ENCODE assay signal across 12 mouse cellular contexts in the genomic region with DNA sequence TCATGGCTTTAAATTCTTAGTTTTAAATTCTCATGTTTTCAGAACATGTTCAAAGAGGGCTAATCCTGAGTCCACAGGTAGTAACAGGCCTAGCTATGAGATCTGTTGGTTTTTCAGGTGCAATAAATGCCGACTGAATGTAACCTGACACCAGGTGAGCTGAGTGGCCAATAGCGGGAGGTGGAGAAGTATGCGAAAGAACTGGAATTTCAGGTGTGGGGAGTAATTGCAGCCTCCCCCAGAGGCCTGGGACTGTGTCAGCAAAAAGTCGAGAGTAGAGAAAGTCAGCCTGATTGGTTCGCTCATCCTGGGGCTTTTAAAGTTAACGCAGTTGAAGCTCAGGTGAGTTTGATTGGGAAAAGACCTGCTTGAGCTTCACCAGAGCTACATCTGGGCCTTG. TPM values are rescaled to one million over a fixed set of nuclear protein-coding genes. Genes with fewer than 3 reads are reported as not detected.
DNase-seq lines count a peak whose midpoint lies in the region; ATAC-seq and TF ChIP-seq lines count a peak whose summit lies in the region.
"Had no signal": no experiment of that assay in that cellular context is flagged by ENCODE, and none has a peak within 500 bp of the region (broad histone marks: within the 10 kb centered on the region; RNA-seq: fewer than 3 reads in every experiment).

No protein-coding gene starts in this region.

- peaks cover 10% of the 10 kb centered on the region for H3K4me1 ChIP-seq in lung, adult 2 months (ENCODE audit: control insufficient read depth, insufficient read depth, low read length)
- H3K4me1 ChIP-seq in intestine, embryonic 14.5 days (replicated peaks; ENCODE audit: control insufficient read depth, insufficient read depth, low read length), result 0 out of 2 replicates have a peak, but pooled peaks cover 3% of the 10 kb centered on the region
- H3K4me1 ChIP-seq in stomach, embryonic 14.5 days (ENCODE audit: control insufficient read depth, insufficient read depth, low read length), result peaks cover 8% of the 10 kb centered on the region

- H3K27ac ChIP-seq in intestine, embryonic 14.5 days (ENCODE audit: low read depth), result no peak overlapping the region
- H3K27ac ChIP-seq in stomach, embryonic 14.5 days (ENCODE audit: low read length), result peak overlapping the region; percentile 69; the same call in 1 of the 2 replicates
- H3K27ac ChIP-seq: heart, embryonic 15.5 days; macrophage had no signal

- 0 out of 2 replicates have a peak overlapping the region, but pooled peaks have one; percentile 12 for H3K4me2 ChIP-seq in intestine, embryonic 14.5 days (ENCODE audit: low read length)
- no peak overlapping the region for H3K4me2 ChIP-seq in stomach, embryonic 14.5 days (replicated peaks; ENCODE audit: low read depth, low read length)
- H3K4me2 ChIP-seq: heart, embryonic 15.5 days had no signal

- 52% methylated on average over 6 of the region's 6 CpGs for WGBS in lung, adult 2 months
- 38% methylated on average over 6 of the region's 6 CpGs for WGBS in intestine, embryonic 14.5 days
- 32% methylated on average over 6 of the region's 6 CpGs for WGBS in stomach, embryonic 14.5 days

- no peak overlapping the region for H3K9ac ChIP-seq in intestine, embryonic 14.5 days (ENCODE audit: low read length)
- no peak overlapping the region for H3K9ac ChIP-seq in stomach, embryonic 14.5 days (replicated peaks; ENCODE audit: low read depth, low read length)
- H3K9ac ChIP-seq: heart, embryonic 15.5 days had no signal

- no peak for TF ChIP-seq CTCF in lung, adult 2 months (IDR thresholded peaks at IDR 0.05; ENCODE audit: insufficient read depth, low read length)

- no peaks in the 10 kb centered on the region for H3K36me3 ChIP-seq in intestine, embryonic 14.5 days (ENCODE audit: control insufficient read depth, insufficient read depth, low read length)
- no peaks in the 10 kb centered on the region for H3K36me3 ChIP-seq in stomach, embryonic 14.5 days (ENCODE audit: control insufficient read depth, insufficient read depth, low read length)
- H3K36me3 ChIP-seq: heart, embryonic 15.5 days had no signal

- peak; percentile 82 to 88 for DNase-seq in lung, adult 18-20 months
- no peak for DNase-seq in lung, adult 2 months
- no peak for DNase-seq in intestine, embryonic 14.5 days (ENCODE audit: low spot score)
- DNase-seq in kidney, postnatal 25 days, result peak; percentile 60 to 85
- no peak for DNase-seq in spleen, adult 18-20 months
- DNase-seq in adrenal gland, adult 18-20 months (ENCODE audit: low spot score in 2 of 2), result no peak
- DNase-seq: cerebellum, postnatal 10 days had no signal

- H3K27me3 ChIP-seq in intestine, embryonic 14.5 days (replicated peaks; ENCODE audit: control insufficient read depth, insufficient read depth, low read length), result no peaks in the 10 kb centered on the region
- H3K27me3 ChIP-seq in stomach, embryonic 14.5 days (ENCODE audit: control insufficient read depth, insufficient read depth, low read length), result no peaks in the 10 kb centered on the region
- H3K27me3 ChIP-seq: heart, embryonic 15.5 days had no signal

- ATAC-seq in intestine, embryonic 14.5 days (replicated peaks; ENCODE audit: low FRiP score, low TSS enrichment, low read depth), result peak; percentile 96
- peak; percentile 95 for ATAC-seq in stomach, embryonic 14.5 days (ENCODE audit: insufficient number of reproducible peaks, insufficient read depth, low FRiP score, low read depth)
- no peak for ATAC-seq in frontal cortex, adult (ENCODE audit: low TSS enrichment)
- ATAC-seq: CD4-positive, CD25-positive, alpha-beta regulatory T cell, adult 4 months had no signal

- no peak overlapping the region for H3K4me3 ChIP-seq in lung, adult 2 months (replicated peaks; ENCODE audit: extremely low read depth, low read depth, low read length)
- no peak overlapping the region for H3K4me3 ChIP-seq in intestine, embryonic 14.5 days (ENCODE audit: low read depth, low read length)
- H3K4me3 ChIP-seq in stomach, embryonic 14.5 days (ENCODE audit: low read depth, low read length), result no peak overlapping the region
- H3K4me3 ChIP-seq: heart, embryonic 15.5 days had no signal

- no peaks in the 10 kb centered on the region for H3K9me3 ChIP-seq in intestine, embryonic 14.5 days (ENCODE audit: control insufficient read depth, low read length)
- no peaks in the 10 kb centered on the region for H3K9me3 ChIP-seq in stomach, embryonic 14.5 days (ENCODE audit: control insufficient read depth, low read depth, low read length)
- H3K9me3 ChIP-seq: heart, embryonic 15.5 days had no signal

- no peak for TF ChIP-seq POLR2A in lung, adult 2 months (IDR thresholded peaks at IDR 0.05; ENCODE audit: borderline replicate concordance, extremely low read depth, low read depth, low read length)

RNA-seq across cellular contexts. Expression of gene Wbp4, which starts 46.4 kb away (rescaled TPM):
- 6.5 and 6.6 TPM in 2 replicates for polyA plus RNA-seq in lung, adult 2 months (2012; rRNA removed)
- 39.5 and 42.9 TPM in 2 replicates for polyA plus RNA-seq in intestine, embryonic 14.5 days (2014; fragmentation: Nextera tagmentation; extraction: Ambion mirVana)
- polyA plus RNA-seq in stomach, embryonic 14.5 days (2014; fragmentation: Nextera tagmentation; extraction: Ambion mirVana), result 43.6 and 50.3 TPM in 2 replicates
- total RNA-seq in adrenal gland, adult 18-20 months (2021), result 10 to 100 TPM; 31.6 to 39.4 TPM

RNA-seq across cellular contexts. Expression of gene Elf1, which starts 46.7 kb away (rescaled TPM):
- 16.9 and 20.9 TPM in 2 replicates for polyA plus RNA-seq in lung, adult 2 months (2012; rRNA removed)
- 27.0 and 27.7 TPM in 2 replicates for polyA plus RNA-seq in intestine, embryonic 14.5 days (2014; fragmentation: Nextera tagmentation; extraction: Ambion mirVana)
- 25.8 and 27.6 TPM in 2 replicates for polyA plus RNA-seq in stomach, embryonic 14.5 days (2014; fragmentation: Nextera tagmentation; extraction: Ambion mirVana)
- 10 to 100 TPM; 19.2 to 23.1 TPM for total RNA-seq in adrenal gland, adult 18-20 months (2021)

RNA-seq across cellular contexts. Expression of gene Sugt1, which starts 59.8 kb away (rescaled TPM):
- 4.2 and 7.7 TPM in 2 replicates for polyA plus RNA-seq in lung, adult 2 months (2012; rRNA removed)
- 121 and 124 TPM in 2 replicates for polyA plus RNA-seq in intestine, embryonic 14.5 days (2014; fragmentation: Nextera tagmentation; extraction: Ambion mirVana)
- 121 and 127 TPM in 2 replicates for polyA plus RNA-seq in stomach, embryonic 14.5 days (2014; fragmentation: Nextera tagmentation; extraction: Ambion mirVana)
- 100 to 1,000 TPM in 1 of 2 experiments, 10 to 100 TPM in 1; 79.4 to 121 TPM for total RNA-seq in adrenal gland, adult 18-20 months (2021)

Comparison
In these comparisons a context has a peak if more than half of its experiments do, and no peak if none do; other contexts are left out.
1. DNase-seq: peak in lung, adult 18-20 months (2 of 2) and kidney, postnatal 25 days (2 of 2); none in lung, adult 2 months (single experiment), intestine, embryonic 14.5 days (single experiment), spleen, adult 18-20 months (0 of 2) and adrenal gland, adult 18-20 months (0 of 2).
2. RNA of gene Sugt1, which starts 59.8 kb away (polyA plus RNA-seq): 121 to 127 TPM in stomach, embryonic 14.5 days and 121 to 124 TPM in intestine, embryonic 14.5 days; 4.2 to 7.7 TPM in lung, adult 2 months; every median in the first group is over 10 times any median in the second.